Mouse (Mus musculus) cerebellum, adult 2 months (tissue): Measurements from ENCODE around the gene Tra2b.

ENCODE experiments used
- CTCF ChIP-seq: fragments of 200-500 bp; IDR thresholded peaks from 2 replicates; pipeline ENCODE4 v1.5.1; 2011; ENCODE audit warnings: low read depth, mild to moderate bottlenecking, control low read depth, low read length, moderate library complexity, borderline replicate concordance; ENCODE audit not compliant: insufficient read depth
- POLR2A ChIP-seq: fragments of 200-500 bp; IDR thresholded peaks from 2 replicates; pipeline ENCODE4 v1.6.1; 2011; ENCODE audit warnings: low read length, control low read depth, borderline replicate concordance; ENCODE audit not compliant: insufficient read depth

DNA sequence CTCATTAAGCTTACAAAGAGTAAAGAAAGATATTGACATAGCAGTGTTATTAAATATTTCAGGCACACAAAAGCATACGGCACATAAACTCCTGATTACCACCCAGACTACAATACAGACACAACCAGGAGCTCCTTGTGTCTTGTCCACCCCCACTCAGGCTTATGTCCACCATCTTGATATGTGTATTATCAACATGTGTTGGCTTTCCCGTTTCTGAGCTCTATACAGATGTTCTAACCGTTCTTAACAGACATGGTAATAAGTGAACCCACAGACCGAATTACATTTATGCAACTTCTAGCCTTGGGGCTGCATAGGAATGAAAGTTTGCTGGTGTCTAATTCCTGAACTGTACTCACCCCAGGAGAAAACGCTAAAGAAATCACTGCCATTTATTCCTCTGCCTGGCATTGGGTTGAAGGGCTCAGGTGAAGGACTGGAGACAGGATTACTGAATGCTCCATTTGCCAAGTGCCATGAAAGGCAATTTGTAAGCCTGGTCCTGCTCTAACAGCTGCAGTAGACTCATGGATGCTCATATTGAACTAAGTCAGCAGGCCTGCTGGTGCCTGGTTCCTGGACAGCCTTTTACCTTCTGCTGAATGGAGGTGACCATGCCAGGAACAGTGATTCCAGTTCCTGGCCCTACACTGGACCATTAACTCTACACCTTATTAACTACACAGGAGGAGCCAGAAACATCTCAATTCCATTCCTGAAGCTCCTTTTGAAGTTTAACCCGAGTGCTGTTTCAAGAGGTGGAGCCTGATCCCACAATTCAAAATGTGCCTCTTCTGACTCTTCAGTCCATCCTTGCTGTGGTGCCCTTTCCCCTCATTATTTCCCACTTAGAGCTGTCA lies 24.2 kb downstream of the Tra2b start:
- no peak for TF ChIP-seq CTCF
- no peak for TF ChIP-seq POLR2A
